Comparison of ENCODE assay signal across 12 mouse cellular contexts in genomic region chr13:48913680-48914079, GRCm38 (mm10). TPM values are rescaled to one million over a fixed set of nuclear protein-coding genes. Genes with fewer than 3 reads are reported as not detected.
DNase-seq lines count a peak whose midpoint lies in the region; ATAC-seq lines count a peak whose summit lies in the region.
"Had no signal": no experiment of that assay in that cellular context is flagged by ENCODE, and none has a peak within 500 bp of the region (broad histone marks: within the 10 kb centered on the region; RNA-seq: fewer than 3 reads in every experiment).

No protein-coding gene starts in this region.

- H3K4me3 ChIP-seq in kidney, embryonic 14.5 days (ENCODE audit: low read length), result no peak overlapping the region
- no peak overlapping the region for H3K4me3 ChIP-seq in limb, embryonic 10.5 days
- H3K4me3 ChIP-seq: left cerebral cortex, adult 2 months; liver, embryonic 15.5 days had no signal

- H3K36me3 ChIP-seq in kidney, embryonic 14.5 days (ENCODE audit: control insufficient read depth, insufficient read depth, low read length), result peaks cover 81% of the 10 kb centered on the region
- peaks cover 93% of the 10 kb centered on the region for H3K36me3 ChIP-seq in limb, embryonic 10.5 days

- H3K4me1 ChIP-seq in kidney, embryonic 14.5 days (ENCODE audit: control insufficient read depth, insufficient read depth, low read length), result no peaks in the 10 kb centered on the region
- H3K4me1 ChIP-seq in limb, embryonic 10.5 days, result no peaks in the 10 kb centered on the region
- H3K4me1 ChIP-seq: liver, embryonic 15.5 days had no signal

- DNase-seq in cerebellum, postnatal 14 days, result peak; percentile 21 to 33
- DNase-seq in cerebellum, adult 11-12 months, result no peak
- peak; percentile 25 to 35 for DNase-seq in kidney, postnatal 36 days
- DNase-seq in MN1 (ENCODE audit: low spot score), result peak; percentile 91
- peak; percentile 28 for DNase-seq in fat pad, adult 2 months (ENCODE audit: extremely low read depth, low read depth, low spot score)
- DNase-seq in limb, embryonic 10.5 days (ENCODE audit: low spot score), result no peak
- no peak for DNase-seq in embryo, embryonic 9.5 days (ENCODE audit: extremely low spot score)
- DNase-seq: spleen, adult 18-20 months had no signal

- no peak for ATAC-seq in kidney, embryonic 14.5 days (ENCODE audit: low FRiP score, low TSS enrichment)
- ATAC-seq: forebrain, embryonic 16.5 days had no signal

- no peaks in the 10 kb centered on the region for H3K27me3 ChIP-seq in kidney, embryonic 14.5 days (ENCODE audit: control insufficient read depth, insufficient read depth, low read length)
- no peaks in the 10 kb centered on the region for H3K27me3 ChIP-seq in limb, embryonic 10.5 days (ENCODE audit: low read depth, poor library complexity, severe bottlenecking)
- H3K27me3 ChIP-seq: liver, embryonic 15.5 days had no signal

- no peak overlapping the region for H3K9ac ChIP-seq in kidney, embryonic 14.5 days (ENCODE audit: low read depth, low read length)
- H3K9ac ChIP-seq: liver, embryonic 15.5 days had no signal

- H3K27ac ChIP-seq in kidney, embryonic 14.5 days (ENCODE audit: low read depth, low read length), result no peak overlapping the region
- H3K27ac ChIP-seq in limb, embryonic 10.5 days, result no peak overlapping the region
- H3K27ac ChIP-seq: left cerebral cortex, adult 2 months; liver, embryonic 15.5 days had no signal

- no peak overlapping the region for H3K4me2 ChIP-seq in kidney, embryonic 14.5 days (replicated peaks; ENCODE audit: low read depth, low read length)
- H3K4me2 ChIP-seq: liver, embryonic 15.5 days had no signal

- H3K9me3 ChIP-seq in kidney, embryonic 14.5 days (ENCODE audit: control insufficient read depth, low read length), result no peaks in the 10 kb centered on the region
- H3K9me3 ChIP-seq in limb, embryonic 10.5 days (replicated peaks), result no peaks in the 10 kb centered on the region
- H3K9me3 ChIP-seq: liver, embryonic 15.5 days had no signal

- WGBS in kidney, embryonic 14.5 days, result 91% methylated on average over 1 of the region's 1 CpGs
- WGBS in limb, embryonic 10.5 days, result 98% methylated on average over 1 of the region's 1 CpGs

RNA-seq across cellular contexts. Expression of gene Phf2, which starts 42.8 kb away (rescaled TPM):
- 9.9 and 11.8 TPM in 2 replicates for polyA plus RNA-seq in kidney, embryonic 14.5 days (2014; fragmentation: Nextera tagmentation; extraction: Ambion mirVana)
- polyA plus RNA-seq in limb, embryonic 10.5 days (2016; fragmentation: Nextera tagmentation; extraction: Ambion mirVana), result 6.6 and 8.2 TPM in 2 replicates

RNA-seq across cellular contexts. Expression of gene Fam120a, which starts 54.1 kb away (rescaled TPM):
- 41.4 and 49.6 TPM in 2 replicates for polyA plus RNA-seq in kidney, embryonic 14.5 days (2014; fragmentation: Nextera tagmentation; extraction: Ambion mirVana)
- polyA plus RNA-seq in limb, embryonic 10.5 days (2016; fragmentation: Nextera tagmentation; extraction: Ambion mirVana), result 15.3 and 16.7 TPM in 2 replicates

Comparison
In these comparisons a context has a peak if more than half of its experiments do, and no peak if none do; other contexts are left out.
1. DNase-seq: peak in cerebellum, postnatal 14 days (2 of 2), kidney, postnatal 36 days (2 of 2), MN1 (single experiment) and fat pad, adult 2 months (single experiment); none in cerebellum, adult 11-12 months (single experiment), limb, embryonic 10.5 days (single experiment) and embryo, embryonic 9.5 days (single experiment).